Mouse (Mus musculus): ENCODE data around the gene Thra. TPM values are rescaled to one million over a fixed set of nuclear protein-coding genes. Genes with fewer than 3 reads are reported as not detected.

Thra gene
- total RNA-seq, 2 experiments from 2014 or later: 78.3 to 85.2 TPM

DNA sequence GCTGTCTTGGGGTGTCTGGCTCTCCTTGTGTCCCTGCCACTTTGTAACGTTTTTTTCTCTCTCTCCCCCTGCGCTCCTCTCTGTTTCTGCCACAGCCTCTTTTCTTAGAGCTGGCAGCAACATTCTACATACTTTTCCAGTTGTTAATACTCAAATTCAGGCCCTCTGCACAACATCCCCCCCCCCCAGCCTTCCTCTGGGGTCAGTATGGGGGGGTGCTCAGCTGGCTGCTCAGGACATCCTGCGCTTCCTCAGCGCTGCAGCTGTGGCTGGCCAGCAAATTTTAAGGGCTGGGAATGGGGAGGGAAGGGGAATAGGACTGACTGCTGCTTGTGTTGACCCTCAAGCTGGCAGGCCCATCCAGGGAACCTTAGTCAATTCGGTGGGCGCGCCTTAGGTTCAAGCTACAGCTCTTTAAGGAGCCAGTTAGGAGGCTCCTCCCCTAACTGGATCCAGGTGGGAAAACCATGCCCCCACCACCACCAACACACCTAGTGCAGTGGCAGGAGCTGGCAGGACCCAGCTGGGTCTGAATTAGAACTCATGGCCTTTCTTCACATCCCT lies 4.1 kb downstream of the Thra start:
- no peak for DNase-seq (ENCODE audit: low spot score)

- DNase-seq (ENCODE audit: low spot score): peak; percentile 30
These were observed 5.8 kb downstream of the Thra start for GRCm38 (mm10) chr11:98745932-98746853.

- DNase-seq (ENCODE audit: low spot score): peak; percentile 86
These were observed 6.6 kb downstream of the Thra start for GRCm38 (mm10) chr11:98746855-98747693.

- peak; percentile 65 for DNase-seq (ENCODE audit: low spot score)
These were observed 7.5 kb downstream of the Thra start for GRCm38 (mm10) chr11:98747804-98748505.

- no peak for DNase-seq (ENCODE audit: low spot score)
These were observed 8.3 kb downstream of the Thra start for GRCm38 (mm10) chr11:98748506-98749416.

- DNase-seq (ENCODE audit: low spot score): no peak
These were observed 9.3 kb downstream of the Thra start for GRCm38 (mm10) chr11:98749716-98750115.

DNA sequence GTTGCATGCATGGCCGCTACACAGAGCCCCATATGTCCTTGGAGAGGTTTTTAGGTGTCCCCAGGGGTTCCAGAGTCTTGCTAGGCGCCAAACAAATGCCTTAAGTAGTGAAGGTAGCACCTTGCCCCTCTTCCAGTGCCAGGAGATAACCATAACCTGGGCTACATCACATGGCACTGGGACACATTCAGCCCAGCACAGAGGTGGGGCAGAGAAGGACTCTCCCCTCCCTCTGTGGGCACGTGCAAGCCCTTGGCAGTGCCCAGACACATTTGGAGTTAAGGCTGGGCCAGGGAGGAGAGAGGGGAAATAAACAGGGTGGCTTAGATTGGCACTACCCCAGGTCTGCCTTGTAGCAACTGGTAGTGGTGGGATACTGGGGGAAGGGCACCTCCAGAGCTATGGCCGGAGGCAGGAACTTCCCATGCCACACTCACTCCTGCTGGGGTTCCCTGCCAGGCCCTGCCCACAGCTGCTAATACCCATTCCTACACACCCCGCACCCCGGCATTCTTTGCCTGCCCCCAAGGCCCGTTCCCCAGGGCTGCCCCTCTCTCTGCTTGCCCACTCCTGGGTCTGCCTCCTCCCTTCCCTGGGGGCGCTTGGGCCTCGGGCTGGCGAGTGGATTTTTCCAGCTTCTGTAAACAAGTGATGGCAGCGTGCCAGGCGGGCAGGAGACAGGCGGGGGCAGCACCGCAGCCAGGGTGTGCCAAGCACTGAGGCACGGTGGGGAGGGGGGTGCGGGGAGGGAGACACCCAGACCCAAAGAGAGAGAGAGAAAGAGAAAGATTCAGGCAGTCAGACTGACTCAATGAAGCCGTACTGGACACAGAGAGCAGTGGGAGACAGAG lies 10.1 kb downstream of the Thra start:
- peak; percentile 51 for DNase-seq (ENCODE audit: low spot score)

GRCm38 (mm10) chr11:98751221-98751782 lies 10.9 kb downstream of the Thra start:
- no peak for DNase-seq (ENCODE audit: low spot score)

GRCm38 (mm10) chr11:98752562-98753140 lies 12.2 kb downstream of the Thra start:
- DNase-seq (ENCODE audit: low spot score): no peak

DNA sequence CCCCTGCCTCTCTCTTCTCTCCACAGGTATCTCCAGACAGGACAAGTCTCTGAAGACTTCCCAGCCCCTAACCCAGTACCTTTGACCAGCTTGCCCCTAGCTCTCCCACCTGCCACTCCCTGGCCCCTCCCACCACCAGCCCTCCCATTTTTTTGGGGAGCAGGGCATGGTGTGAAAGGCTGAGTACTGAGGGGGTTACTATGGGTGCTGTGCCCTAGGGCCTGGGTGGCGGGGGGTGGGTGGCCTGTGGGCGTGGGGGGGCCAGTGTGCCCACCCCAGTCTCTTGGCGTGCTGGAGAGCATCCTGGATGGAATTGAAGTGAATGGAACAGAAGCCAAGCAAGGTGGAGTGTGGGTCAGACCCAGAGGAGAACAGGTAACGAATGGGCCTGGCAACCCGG lies 12.8 kb downstream of the Thra start:
- no peak for DNase-seq (ENCODE audit: low spot score)

DNA sequence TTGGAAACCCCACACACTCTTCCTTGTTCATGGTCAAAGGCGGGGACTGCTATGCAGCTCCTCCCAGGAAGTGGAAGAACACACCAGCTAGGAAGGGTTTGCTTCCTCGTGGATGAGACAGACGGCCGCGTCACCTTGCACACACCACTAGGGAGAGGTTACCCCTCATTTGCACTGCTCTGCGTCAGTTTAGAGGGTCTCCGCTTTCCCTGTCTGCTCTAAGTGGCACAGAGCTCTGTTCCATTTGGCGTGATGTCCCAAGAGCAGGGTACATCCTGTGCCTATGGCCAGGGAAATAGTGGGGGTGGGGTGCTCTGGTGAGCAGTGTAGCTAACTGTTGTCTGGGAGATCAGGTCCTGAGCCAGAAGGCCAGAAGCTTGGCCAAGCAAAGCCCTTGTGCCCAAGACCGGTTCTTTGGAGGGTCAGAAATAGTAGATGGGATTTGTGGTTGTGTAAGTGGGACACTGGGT lies 13.7 kb downstream of the Thra start:
- peak; percentile 74 for DNase-seq (ENCODE audit: low spot score)

DNA sequence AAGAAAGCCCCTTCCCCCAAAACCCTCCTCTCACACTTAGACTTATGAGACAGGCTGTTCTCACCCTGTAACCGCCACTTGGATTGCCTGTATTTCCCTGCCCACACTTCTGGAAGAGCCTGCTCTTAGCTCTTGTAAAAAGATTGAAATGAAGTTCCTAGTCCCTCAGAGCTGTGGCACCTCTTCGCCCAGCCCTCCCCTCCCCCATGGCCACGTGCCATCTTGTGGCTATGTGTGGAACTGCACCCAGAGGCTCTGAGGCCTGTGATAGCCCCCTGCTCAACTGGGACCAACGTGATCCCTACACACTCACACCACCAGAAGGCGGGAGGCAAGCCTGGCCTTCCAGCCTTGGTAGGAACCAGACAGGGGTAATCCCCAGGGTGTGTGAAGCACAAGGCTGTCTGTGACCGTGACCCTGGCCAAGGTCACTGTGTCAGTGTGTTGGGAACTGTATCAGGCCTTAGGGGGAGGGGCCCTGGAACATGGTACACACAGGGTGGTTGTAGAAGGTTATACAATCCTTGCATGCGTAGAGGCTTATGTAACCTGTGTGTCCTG lies 14.3 kb downstream of the Thra start:
- DNase-seq (ENCODE audit: low spot score): peak; percentile 75

DNA sequence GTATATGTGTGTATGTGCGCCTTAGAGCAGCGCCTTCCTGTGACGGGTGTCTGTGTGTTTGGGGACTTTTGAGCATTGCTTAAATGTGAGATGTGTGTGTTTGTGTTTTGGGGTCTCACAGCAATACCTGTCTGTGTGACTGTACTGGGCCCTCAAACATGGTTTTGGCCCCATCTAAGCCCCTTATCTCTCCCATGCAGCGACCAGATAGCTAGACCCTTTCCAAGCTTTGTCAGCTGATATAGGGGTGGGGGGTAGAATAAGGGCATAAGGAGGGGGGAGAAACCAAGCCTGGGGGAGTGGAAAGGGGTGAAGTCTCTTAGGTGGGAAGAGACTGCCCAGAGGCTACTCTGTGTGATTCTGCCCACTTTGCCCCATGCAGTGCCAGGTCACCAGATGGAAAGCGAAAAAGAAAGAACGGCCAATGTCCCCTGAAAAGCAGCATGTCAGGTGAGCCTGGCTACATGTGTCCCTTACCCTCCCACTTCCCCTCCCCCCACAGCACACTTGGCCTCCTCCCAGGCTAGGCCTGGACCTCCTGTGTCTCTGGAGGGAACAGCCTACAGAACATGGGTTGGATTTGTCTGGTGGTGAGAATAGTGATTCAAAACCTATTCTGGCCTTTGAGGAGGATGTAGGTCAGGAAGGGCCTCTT lies 15.4 kb downstream of the Thra start:
- DNase-seq (ENCODE audit: low spot score): no peak

DNA sequence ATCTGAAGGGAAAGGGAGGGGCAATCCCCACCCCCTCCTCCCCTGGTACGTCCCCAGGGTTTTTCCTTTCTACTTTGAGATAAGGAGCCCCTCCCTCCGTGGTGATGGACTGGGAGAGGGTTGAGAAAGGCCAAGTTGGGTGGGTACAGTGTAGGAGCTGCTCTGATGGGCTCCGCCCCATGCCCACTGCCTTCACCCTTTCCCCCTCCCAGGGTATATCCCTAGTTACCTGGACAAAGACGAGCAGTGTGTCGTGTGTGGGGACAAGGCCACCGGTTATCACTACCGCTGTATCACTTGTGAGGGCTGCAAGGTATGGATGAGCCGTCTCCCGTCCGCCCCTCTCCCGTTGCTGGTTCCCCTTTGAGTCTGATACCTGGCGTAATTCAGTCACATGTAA lies 16.3 kb downstream of the Thra start:
- no peak for DNase-seq (ENCODE audit: low spot score)

DNA sequence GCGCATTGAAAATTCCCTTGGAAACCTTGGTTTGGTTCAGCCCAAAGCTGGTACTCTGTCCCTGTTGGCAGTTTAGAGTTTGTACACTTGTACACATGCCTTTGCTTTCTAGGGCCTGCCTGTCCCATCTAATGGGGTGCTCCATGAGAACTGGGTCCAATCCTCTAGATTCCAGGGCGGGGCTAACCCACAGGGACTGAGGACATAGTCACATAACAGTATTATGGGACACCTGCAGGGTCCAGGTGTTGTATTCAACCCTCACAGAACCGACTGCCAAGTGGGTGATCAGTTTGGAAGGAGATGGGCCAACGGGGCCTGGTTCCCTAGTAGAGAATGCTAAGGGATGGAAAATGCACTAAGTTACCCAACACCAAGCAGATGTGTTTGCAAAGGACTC lies 21.5 kb downstream of the Thra start:
- no peak for DNase-seq (ENCODE audit: low spot score)

DNA sequence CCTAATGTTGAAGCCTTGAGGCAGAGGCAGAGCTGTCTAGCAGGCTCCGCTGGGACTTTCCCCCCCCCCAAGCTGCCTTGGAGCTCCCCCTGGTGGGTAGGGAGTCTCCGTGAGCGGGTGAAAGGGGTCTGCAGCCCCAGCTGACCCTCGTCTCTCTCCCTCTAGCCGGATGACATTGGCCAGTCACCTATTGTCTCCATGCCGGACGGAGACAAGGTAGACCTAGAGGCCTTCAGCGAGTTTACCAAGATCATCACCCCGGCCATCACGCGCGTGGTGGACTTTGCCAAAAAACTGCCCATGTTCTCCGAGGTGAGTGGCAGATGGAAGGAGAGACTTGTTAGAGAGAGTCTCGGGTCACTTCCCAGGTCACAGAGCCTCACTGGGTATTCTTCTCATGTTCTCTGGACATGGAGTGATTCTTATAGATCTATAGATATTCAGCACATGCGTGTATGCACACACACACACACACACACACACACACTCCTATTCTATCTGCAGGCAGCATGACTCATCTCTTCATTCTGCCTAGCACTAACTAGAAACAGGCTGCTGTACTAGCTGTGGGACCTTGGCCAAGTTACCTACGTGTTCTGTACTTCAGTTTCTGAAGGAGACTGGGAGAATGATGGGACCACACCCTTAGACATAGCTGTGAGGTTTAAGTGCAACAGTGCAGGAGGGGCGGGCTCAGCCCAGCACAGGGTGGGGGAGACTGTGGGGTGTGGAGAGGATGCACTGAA lies 22.5 kb downstream of the Thra start:
- peak; percentile 15 for DNase-seq (ENCODE audit: low spot score)

- DNase-seq (ENCODE audit: low spot score): no peak
These were observed 23.0 kb downstream of the Thra start for GRCm38 (mm10) chr11:98763502-98763861.

Data from gastrocnemius, adult 18-20 months (tissue).